Mouse (Mus musculus) heart, adult 8-10 months (tissue): ENCODE results near the gene Zfp827. TPM values are rescaled to one million over a fixed set of nuclear protein-coding genes. Genes with fewer than 3 reads are reported as not detected.
A peak's percentile ranks its signal among the peaks of the same experiment; 100 is the strongest.

Source experiments
- DNase-seq: peaks from one replicate; pipeline ENCODE4 v3.0.0; 2022; ENCODE audit warnings: low spot score
- total RNA-seq, 4 experiments: library from RNA; stranded (reverse); gene quantifications; 2 replicates each; pipeline ENCODE4 v1.2.4; 2022

Gene Zfp827
- total RNA-seq, 4 experiments from 2014 or later = 10.7 to 16.7 (median 14.3) TPM

GRCm38 (mm10) chr8:79060013-79060609 is 31.9 kb downstream of the Zfp827 start:
- DNase-seq = no peak

DNA sequence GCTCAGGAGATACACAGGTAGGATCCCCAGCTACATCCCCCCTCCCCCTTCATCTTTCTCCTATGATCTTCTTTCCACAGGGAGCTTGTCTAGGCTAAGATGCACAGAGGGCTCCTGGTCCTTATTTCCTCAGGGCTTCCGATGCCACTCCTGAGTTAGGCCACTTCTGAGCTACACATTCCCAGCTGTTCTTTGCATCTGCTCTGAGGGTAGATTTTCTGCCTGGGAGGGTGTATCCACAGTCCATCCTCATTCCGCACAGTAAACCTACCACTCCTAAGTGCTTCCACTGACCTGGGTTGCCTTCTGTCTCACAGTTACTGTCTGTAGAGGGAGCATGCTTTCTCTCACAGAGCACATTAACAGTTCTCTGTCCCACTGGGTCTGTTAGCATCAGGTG is 37.7 kb downstream of the Zfp827 start:
- no peak for DNase-seq

GRCm38 (mm10) chr8:79067812-79068630 is 39.8 kb downstream of the Zfp827 start:
- DNase-seq = no peak

DNA sequence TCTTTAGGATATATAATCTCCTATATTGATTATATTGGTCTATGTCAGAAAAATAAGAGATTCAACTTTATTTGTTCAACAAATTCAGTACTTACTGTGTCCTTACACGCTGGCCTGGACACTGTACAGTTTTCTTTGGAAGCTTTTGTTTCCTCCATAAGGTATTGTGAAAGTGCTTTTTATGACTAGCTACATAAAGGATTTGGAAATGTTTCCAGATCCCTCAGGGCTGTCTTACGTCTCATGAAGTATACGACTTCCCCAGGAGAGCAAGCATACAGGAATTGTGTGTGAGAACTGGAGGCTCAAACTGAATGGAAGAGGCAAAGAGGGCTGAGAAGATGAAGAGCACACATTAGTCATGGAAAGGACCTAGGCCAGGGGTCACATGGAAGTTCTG is 45.1 kb downstream of the Zfp827 start:
- no peak for DNase-seq

DNA sequence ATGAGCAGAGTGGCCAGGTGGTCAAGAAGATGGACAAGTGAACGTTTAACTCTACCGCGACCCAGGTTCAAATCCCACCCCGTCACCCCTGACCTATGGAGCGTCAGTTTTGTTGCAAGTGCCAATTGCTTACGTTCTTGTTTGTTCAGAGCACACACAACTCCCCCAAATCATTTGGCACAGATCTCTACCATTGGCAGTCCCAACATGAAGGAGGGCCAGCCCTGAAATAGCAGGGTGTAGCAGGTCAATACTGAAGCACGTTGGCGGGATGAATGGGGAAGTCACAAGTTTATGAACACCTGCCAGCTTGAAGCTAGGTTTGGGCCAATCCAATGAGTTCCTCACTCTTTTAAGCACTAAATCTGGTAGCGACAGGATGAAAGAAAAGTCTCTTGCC is 46.7 kb downstream of the Zfp827 start:
- DNase-seq = peak; percentile 43

DNA sequence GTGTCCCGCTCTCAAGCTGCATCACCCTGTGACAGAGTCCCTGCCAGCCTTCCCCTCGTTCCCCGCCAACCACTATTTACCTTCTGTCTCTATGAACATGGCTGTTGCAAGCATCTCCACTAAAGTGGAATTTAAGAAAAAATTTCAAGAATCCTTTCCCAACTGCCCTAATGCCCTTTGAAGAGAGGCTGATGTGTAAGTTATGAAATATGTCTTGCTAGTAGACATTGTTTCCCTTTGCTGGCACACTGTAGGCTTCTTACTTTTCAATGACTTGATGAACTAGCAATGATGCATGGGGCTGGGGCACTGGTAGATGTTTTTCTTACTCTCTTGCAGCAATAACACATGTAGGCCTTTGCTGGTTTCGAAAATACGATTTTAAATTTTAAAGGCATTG is 49.0 kb downstream of the Zfp827 start:
- no peak for DNase-seq

DNA sequence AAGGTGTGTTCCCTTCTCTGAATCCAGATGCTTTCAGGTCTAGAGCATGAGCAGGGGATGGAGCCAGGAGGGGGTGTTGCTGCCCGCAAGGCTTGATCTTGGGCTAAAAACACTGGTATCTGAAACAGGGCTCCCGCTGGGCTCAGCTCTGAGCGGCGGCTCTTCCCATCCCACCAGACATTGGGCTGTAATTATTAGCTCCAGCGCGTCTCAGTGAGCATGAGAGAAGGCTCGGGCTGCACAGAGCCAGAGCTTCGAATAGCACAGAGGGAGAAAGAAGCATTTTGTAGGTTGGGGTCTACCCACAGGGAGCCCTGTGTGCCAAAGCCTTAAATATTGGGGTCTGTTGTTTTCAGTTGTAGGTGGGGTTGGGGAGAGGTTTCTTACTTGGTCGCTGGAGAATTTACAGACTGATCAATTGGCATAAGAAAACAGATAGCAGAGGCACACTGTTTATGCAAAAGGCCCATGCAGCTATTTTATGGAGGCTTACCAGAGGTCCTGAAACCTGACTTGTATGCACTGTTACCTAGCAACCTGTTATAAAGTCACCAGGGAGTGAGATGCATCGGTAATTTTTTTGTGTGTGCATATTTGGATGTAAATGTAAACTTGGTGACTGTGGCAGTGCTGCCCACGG is 50.4 kb downstream of the Zfp827 start:
- no peak for DNase-seq

DNA sequence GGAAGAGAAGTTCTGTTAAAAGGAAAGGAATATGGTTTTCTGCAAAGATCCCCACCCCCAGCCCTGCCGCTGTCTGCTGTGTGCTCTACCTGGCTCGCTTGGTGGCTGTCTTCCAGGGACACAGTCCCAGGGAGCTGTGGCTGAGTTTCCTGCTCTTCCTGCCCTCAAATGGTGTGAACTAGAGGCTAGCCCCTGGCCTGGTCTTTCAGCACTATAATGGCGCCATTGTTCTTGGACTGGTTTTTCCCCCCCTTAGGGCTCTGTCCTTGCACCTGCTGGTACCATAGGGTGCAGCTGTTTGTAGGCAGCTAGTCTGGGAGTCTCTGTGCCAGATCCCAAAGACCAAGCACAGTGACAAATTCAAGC is 50.9 kb downstream of the Zfp827 start:
- no peak for DNase-seq

- DNase-seq = no peak
These were observed 52.0 kb downstream of the Zfp827 start for GRCm38 (mm10) chr8:79080096-79080739.

GRCm38 (mm10) chr8:79081333-79081732 is 53.1 kb downstream of the Zfp827 start:
- no peak for DNase-seq

DNA sequence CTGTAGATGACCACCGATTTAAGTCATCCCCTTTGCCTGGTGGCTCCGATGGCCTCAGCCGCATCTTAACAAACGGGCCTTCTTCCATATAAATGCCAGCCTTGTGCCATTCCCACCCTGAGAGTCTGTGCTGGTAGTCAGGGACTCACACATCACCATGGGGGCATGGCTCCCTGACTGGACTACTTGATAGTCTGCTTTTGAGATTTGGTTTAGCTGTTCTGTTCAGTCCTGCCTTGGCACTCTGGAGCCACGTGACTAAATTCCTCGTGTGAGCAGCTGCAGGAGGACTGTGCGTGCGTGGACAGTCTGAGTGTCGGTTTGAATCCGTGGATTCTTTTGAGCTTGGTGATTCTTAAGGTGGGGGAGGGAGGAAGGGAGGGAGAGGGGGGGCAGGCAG is 53.7 kb downstream of the Zfp827 start:
- no peak for DNase-seq

GRCm38 (mm10) chr8:79083461-79084358 is 55.5 kb downstream of the Zfp827 start:
- DNase-seq = peak; percentile 69

DNA sequence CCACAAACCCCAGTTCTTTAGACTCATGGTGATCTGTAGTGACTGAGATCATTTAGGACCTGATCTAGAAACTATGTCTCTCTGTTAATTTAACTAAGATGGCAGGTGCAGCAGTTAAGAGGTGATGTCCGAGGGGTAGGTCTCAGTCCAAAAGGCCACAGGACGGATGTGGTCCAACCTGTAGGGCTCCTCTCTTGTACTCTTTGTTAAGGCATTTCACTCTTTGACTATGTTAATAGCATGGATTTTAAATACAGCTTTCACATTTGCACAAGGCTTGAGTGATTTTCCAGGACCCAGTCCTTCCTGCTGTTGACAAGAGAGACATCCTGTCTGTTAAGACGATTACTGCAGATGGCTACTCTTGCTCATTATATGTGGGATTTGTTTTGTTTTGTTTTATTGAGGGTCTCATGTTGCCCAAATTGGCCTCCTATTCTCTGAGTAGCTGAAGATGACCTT is 56.2 kb downstream of the Zfp827 start:
- DNase-seq = peak; percentile 72

DNA sequence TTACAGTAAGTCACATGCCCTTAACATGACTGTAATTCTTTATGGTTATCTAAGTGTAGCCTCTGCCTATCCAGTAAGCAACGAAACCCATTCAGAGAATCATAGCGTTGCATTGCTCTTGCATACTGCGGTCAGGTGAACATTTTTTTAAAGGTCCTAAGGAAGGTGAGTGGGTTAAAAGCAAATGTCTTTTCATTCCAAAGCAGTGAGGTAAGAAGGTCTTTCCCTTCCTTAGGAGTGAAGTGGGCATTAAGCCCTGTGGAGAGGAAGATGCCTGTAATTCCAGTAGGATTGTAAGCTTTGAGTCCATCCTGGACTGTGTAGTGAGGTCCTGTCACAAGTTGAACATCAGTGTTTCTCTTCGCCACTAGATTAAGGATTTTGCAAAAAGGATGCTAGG is 66.2 kb downstream of the Zfp827 start:
- DNase-seq = no peak

- DNase-seq = no peak
These were observed 66.9 kb downstream of the Zfp827 start for GRCm38 (mm10) chr8:79095162-79095561.

GRCm38 (mm10) chr8:79096970-79097369 is 68.7 kb downstream of the Zfp827 start:
- no peak for DNase-seq

DNA sequence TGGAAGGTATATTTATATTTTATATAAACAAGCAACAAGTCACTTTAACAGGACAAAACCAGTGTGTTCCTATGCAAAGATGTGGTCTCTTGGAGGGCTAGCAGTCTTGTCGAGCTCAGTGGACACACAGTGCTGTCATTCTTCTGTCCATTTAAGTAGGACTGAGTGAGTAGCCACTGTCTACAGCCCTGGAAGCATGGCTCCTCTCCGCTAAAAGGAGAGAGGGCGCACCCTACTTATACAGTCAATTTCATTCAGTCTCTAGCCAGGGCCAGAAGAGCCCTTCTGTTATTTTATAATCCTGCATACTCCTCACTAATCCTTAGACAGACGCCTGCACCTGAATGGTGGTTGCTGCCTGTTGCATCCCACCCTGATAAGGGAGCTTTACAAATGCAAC is 74.5 kb downstream of the Zfp827 start:
- DNase-seq = no peak

GRCm38 (mm10) chr8:79103185-79103878 is 75.1 kb downstream of the Zfp827 start:
- no peak for DNase-seq

GRCm38 (mm10) chr8:79103923-79104580 is 75.8 kb downstream of the Zfp827 start:
- DNase-seq = peak; percentile 23

GRCm38 (mm10) chr8:79104634-79105033 is 76.4 kb downstream of the Zfp827 start:
- DNase-seq = no peak
